Mouse (Mus musculus) lung, postnatal 36 days (tissue): ENCODE results near the gene Slc47a2.

ENCODE experiments used
- DNase-seq: peaks from one replicate; pipeline ENCODE4 v3.0.0; 2022; ENCODE audit warnings: mixed read lengths

Slc47a2 gene

DNA sequence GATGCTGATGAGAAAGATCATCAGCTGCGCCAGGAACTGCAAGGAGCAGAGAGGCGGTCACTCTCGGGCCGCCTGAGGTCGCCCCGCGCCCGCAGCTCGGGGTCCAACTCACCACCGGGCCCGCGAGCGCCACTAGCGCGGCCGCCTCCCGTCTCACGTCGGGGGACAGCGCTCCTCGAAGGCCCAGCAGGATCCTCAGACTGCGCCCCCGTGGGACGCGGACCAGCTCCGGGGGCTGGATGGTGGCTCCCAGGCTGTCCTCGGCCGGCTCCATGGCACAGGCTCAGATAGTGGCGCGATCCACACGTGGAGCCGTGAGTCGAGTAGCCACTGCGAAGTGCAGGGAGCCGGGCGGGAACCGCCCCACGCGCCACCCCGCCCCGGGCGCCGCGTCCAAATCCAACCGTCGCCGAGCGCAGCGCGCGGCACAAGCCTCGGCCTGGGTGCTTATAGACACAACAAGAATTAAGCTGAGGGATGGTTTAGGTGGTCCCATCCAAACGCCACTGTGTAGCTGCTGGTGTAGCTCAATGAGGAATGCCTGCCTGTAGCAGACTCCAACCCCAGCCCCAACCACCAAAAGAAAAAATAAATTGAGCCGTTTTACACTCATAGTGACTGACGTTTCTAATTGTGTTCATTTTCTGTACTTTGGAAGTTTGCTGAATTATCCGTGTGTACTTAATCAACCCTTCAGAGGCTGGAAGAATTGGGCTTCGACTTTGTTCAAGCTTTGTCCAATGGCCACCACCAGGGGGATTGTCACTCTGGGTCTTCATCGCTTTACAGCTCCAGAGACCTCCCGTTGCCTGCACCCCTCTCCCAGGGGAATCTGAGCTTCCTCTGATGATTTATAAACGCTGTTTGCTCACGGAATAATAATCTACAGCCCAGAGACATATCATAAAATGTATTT, at the start of gene Slc47a2:
TSS of gene Slc47a2 (minus strand) at position 356 of the 916 bp plus-strand sequence.
- peak; percentile 40 for DNase-seq

DNA sequence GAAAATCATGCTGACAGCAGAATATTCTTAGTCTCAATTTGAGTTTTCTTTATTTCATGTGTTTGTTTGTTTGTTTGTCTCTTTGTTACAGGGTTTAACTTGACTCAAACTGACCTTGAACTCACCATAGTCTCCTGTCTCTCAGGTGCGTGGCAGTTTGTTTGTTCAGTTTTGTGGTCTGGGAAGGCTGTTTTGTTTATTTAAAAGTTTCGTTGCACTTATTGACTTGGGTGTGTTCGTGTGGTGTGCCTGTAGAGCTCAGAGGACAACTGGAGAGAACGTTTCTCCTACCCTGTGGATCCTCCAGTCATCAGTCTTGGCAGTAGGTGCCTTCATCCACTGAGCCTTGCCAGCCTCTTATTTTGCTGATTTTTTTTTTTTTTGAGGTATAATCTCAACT, 46.3 kb upstream of the Slc47a2 start:
- no peak for DNase-seq

DNA sequence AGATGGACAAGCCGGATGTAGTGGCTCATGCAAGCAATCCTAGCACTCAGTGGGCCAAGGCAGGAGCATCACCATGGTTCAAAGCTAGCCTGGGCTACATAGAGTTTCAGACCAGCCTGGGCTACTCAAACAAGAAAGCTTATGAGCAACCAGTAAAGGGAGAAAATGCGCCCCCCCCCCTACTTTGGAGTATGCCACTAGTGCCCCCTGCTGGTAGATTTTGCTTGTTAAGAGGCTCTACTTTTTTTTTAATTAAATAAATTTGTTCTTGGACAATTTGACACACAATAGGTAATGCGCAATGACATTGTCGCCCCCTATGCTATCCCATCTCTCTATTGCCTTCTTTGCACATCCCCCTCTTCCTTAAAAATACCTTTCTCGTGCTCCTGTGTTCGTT, 45.4 kb upstream of the Slc47a2 start:
- peak; percentile 73 for DNase-seq

DNA sequence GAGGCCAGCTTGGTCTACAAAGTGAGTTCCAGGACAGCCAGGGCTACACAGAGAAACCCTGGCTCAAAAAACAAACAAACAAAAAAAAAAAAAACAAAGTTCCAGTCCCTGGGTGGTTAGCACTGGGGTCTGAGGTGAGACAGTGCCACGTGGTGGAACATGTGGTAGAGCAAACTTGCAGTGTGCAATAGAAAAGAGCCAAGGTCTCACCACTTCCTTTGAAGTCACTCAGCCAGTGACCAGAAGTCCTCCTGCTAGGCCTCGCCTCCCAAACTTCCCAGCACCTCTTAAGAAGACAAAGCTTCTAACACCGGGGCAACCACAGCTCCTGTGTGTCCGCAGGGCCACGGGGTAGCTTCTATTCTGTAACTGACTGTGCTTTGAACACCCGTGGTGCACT, 44.6 kb upstream of the Slc47a2 start:
- no peak for DNase-seq

DNA sequence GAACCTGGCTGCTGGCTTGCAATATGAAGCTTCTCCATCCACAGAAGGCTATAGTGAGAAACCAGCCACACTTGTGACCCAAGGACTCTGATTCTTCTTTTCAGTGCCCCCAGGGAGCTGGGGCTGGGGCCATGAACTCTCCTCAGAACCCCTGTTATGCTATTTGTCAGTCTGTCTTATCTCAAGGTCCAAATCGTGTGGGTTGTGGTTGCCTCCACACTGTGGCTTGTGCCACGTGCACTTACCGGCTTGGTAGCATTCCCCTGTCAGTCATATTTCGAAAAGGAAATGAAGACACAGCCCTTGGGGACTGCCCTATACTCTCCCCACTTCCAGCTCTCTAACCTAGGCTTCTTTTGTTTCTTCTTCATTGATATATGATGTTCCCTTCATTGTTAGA, 43.1 kb upstream of the Slc47a2 start:
- no peak for DNase-seq

DNA sequence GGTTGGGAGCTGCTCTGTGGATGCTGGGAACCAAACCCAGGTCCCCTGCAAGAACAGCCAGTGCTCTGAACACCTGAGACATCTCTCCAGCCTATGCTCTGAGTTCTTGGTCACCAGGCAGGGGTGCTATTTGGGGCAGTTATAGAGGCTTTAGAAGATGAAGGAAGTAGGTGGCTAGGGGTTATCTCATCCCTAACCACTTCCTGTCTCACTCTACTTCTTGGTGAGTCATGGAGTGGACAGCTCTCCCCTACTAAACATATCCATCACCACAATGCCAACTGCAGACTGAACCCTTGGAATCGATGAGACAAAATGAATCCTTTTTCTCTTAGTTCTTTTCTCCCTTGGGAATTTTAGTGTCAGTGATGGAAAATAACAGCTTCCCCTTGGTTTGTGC, 38.6 kb upstream of the Slc47a2 start:
- DNase-seq = no peak

DNA sequence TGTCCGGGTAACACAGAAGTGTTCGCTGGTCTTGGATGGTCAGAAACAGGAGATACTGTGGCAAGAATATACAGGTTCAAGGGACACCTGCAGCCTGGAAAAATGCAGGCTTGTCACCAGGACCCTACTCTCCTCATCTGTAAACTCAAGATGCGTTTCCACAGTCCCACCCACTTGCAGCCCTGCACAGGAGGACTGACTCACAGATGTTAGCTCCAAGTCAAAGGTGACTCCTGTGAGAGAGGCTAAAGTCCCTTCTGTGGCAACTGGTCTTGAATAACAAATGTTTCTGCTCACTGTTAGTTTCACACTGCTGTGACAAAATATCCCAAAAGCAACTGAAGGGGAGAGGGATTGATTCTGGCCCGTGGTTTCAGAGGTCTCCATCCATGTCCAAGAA, 36.0 kb upstream of the Slc47a2 start:
- no peak for DNase-seq

DNA sequence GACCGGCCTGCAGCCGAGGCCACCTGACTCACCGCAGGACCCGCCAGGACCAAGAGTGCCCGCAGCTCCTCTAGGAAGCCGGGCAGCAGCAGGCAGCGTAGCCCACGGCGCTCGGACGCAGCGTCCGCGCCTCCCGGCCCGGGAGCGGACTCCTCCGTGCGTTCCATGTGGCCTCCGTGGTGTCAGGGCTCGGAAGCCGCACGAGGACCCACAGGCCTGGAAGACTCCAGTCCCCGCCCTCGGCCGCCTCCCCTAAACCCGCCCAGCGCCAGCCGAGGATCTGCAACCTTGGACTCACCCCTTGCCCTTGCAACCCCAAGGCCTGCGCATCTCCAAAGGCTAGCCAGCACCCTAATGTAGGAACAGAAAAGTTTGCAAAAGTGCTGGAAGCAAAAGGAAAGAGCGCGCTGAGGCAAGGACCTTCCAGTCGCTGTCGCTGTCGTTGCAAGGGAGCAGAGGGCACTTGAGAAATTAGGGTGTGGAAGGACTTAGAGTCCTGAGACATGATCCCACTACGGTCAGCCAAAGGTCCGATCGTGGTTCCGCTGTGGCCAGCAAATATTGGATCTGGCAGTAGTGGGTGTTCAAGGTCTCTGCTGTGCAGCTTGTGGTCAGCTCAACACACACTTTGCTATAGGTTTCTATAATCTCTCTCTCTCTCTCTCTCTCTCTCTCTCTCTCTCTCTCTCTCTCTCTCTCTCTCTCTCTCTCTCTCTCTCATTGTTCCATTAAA, 35.4 kb upstream of the Slc47a2 start, which contains the start of gene Slc47a1:
TSS of gene Slc47a1 (minus strand) at position 465 of the 733 bp plus-strand sequence.
- DNase-seq = peak; percentile 27

DNA sequence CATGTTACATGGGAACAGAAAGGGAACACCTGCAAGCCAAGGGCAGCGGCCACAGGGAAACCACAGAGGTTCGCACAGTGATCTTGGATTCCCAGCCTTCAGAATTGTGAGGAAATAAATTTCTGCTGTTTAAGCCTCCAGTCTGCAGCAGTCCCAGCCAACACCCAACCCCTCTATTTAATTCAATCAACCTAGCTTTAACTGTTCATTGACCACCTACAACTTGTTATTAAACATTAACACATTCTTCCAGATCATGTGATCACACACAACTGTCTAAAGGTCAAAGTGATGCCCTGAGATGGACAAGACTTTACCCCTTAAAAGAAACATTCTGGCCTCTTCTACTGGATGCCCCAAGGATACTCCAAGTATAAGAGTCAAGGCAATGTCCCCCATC, 26.0 kb upstream of the Slc47a2 start:
- DNase-seq = no peak

DNA sequence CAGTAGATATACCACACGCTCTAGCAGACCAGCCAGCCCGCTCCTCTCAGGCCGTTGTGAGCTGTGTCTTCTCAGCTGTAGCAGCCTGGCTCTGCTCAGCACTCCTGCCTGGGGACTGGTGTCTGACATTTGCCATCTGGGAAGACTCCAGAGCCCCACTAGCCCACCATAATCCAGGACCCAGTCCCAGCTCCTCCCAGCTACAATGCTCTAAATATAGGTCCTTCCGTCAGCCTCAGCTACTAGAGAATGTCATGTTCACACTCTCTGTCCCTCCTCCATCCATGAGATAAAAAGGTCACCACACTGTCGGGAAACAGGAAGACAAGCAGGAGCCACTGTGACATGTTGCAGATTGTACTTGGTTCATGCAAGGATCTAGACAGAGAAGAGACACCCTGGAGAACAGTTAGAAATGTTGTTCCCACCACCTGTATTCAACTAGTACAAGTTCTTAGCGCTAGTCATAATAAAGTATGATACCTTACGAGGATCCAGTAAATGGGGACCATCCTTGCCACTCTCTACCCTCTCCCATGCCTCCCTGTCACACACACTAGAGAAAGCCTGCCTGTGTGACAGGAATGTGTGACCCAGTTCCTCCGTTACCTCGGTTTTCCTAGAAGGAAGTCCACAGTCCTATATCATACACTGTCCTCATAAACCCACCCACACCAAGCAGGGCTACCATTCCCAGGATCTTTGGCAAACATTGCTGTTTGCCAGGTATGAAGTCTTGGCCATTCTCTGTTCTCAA, 24.0 kb upstream of the Slc47a2 start:
- DNase-seq = no peak

DNA sequence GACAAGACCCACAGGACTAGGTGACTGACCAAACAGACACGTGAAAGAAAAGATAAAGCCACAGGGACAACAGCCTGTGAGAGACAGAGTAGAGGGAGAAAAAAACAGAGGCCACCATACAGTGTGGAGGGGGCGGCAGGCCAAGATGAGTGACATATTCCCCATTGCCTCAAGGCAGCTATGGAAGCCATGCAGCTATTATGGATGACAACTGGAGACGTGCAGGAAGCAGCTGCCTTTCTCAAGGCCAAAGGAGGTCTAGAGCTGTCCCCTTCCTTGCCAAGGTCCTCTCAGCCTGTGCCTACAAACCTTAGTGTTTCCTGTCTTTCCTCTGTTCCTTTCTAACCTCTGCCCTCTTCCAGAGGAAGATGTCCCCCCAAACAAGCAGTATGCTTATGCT, 23.3 kb upstream of the Slc47a2 start:
- DNase-seq = no peak

DNA sequence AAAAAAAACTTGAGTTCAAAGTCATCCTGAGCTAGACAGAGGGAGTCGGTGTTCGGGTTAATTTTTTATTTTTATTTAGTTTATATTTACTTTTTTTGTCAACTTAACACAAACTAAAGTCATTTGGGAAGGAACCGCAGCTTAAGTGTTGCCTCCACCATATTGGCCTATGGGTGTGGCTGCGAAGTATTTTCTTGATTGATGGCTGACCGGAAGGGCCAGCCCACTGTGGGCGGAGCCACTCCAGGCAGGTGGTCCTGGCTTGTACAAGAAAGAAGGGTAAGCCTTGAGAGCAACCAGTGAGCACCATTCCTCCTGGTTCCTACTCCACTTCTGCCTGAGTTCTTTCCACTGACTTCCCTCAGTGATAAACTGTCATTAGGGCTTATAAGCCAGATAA, 21.4 kb upstream of the Slc47a2 start:
- DNase-seq = no peak

DNA sequence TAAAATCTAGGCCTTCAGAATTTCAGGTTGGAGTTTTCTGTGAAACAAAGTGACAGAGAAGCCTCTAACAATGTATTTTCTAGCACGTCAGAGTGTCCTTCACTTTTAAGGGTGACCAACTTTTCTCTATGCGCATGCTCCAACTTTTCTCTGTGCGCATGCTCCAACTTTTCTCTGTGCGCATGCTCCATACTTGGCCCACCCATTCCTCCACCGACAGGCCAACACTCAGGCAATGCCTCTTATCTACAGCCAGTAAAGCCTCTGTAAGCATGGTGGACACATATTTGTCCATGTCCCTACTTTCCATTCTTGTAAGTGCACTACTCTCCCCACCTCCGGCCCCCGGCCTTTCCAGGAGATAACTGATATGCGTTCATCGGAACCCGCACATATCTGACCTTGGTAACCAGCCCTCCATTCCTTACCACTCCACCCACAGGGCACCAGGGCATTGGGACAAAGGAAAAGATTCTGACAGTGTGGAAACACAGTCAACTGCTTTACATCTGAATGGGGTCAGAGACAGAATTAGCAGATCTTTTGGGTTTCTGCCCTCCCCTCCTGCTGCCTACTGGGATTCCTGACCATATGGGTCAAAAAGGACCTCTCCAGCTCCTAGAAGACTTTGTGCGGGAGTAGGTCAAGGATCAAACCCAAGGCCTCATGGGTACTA, 19.0 kb upstream of the Slc47a2 start:
- DNase-seq = no peak

DNA sequence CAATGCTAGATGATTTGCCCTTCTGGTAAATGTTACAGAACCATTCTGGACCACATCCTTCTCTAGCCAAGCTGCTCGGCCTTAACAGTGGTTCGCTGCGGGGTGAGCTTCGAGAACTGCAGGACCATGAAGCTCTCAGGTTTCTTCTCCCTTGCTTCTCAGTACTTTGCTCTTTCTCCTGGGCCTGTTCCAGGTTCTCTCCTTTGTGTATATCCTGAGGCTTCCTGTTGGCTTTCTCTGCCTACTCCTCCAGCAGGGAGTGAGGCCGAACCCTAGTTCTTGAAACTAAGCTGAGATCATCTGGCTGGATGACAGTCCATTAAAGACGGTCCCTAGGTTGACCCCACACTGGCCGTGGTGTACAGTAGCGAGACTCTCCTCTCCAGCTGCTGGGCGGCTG, 13.9 kb upstream of the Slc47a2 start:
- no peak for DNase-seq

DNA sequence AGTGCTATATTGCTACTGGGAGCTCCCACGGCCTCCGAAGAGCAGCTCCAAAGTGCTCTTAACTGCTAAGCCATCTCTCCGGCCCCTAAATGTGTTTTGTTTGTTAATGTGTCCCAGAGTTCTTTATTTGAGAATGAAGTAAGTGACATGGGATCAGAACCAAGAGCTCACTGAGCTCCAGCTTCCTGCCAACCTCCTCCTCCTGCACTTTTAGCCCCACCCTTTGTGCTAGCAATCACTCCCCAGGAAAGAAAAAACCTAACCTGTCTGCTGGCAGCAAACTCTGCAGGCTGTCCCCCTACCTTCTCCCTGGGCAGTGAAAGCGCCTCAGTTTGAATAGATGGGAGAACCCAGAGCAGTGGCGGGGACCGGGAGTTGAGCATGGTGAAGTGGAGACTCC, 13.5 kb upstream of the Slc47a2 start:
- DNase-seq = no peak

DNA sequence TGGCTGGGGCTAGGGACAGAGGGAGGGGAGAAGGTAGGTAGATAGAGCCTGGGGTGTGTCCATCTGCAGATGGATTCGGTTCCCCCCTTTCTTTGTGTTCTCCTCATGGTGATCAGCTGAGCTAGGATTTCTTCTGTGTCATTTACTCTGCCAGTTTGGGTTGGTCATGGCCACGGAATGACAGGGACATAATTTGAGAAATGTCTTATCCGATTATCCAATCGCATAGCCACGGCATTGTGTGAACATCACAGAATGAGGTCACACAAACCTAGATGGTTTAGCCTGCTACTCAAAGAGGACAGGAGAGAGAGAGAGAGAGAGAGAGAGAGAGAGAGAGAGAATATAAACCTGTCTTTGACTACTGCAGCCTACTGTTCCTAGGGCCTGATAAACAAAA, 12.7 kb upstream of the Slc47a2 start:
- DNase-seq = no peak

DNA sequence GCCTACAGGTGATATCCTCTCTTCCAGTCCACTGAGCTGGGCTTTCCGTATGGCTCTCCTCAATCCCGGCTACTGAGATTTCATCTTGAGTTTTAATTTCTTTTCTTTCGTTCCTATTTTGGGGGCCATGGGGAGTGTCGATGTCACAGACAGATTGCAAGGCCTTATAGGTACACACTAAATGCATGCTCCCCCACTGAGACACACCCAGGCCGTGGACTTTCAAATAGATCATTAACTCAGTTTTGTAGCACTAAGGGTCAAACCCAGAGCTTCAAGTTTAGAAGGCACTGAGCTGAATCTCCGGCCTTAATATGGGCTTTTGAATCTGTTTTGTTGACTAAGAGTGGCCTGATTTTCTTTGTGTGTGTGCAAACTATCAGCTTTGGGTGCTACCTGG, 11.7 kb upstream of the Slc47a2 start:
- DNase-seq = no peak

DNA sequence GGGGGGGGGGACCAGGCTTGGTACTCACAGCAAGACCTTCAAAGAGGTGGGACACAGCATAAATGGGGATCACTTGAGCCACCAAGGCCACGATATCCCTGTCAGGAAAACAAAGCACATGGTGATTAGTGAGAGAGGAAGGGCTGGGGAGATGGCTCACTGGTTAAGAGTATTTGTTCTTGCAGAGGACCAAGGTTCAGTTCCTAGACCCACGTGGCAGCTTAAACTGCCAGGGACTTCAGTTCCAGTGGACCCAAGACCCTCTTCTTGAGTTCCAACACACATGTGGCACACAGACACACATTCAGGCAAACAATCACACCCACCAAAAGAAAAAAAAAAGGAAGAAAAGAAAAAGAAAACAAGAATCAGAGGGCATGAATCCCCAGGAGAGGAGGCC, 10.4 kb upstream of the Slc47a2 start:
- DNase-seq = no peak

DNA sequence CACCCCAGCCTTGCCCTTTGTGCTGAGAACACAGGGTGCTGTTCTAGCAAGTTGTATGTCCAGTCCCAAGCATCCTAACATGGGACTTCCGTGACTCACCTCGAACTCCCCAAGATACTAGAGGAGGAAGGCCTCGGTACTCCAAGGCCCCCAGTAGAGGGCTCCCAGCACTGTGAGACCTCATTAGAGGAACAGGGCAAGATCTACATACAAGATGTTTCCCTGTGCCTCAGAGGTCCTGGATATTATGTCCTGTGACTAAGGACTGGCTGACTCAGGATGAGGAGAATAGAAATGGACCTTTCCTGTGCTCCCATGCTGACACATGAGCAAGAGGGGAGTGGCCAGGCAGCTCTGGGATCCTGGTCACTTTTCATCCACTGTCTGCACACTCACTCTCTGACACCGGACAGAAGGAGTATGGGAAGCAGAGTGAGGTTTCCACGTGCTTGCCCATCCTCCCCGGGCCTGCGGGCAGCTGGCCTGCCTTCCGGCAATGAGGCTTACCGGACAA, 9.5 kb upstream of the Slc47a2 start:
- DNase-seq = no peak

DNA sequence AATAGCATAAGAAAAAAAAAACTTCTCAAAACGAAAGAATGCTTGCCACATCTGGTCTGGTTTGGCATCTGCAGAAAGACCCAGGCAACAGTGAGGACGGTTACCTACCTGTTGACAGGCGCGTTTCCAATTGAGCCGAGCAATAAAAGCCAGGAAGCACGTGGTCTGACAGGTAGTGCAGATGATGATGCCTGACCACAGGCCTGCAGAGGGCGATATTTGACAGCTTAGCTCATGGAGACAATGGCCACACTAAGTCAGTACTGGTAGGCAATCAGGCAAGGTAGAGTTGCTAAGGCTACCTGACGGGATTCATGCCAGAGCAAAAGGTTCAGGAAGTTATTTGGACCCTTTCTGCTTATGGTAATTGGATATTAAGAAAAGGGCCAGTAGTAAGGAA, 6.7 kb upstream of the Slc47a2 start:
- peak; percentile 95 for DNase-seq

DNA sequence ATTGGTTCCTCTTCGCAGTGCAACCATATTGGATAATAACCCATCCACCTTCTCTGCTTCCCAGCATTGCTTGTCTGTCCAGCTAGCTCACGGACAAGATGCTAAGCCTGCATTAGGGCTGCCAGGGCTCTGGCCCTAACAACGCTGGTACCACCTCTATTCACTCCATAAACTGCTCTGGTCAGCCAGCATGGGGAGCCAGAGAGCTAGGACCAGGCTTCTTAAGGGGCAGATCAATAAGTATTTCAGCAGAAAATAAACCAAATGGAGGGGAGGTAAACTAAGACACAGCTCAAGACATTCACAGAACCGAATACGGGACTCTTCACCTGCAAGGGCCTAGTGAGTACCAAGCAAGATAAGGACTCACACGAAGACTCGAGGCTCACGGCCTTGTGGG, 3.5 kb upstream of the Slc47a2 start:
- no peak for DNase-seq

DNA sequence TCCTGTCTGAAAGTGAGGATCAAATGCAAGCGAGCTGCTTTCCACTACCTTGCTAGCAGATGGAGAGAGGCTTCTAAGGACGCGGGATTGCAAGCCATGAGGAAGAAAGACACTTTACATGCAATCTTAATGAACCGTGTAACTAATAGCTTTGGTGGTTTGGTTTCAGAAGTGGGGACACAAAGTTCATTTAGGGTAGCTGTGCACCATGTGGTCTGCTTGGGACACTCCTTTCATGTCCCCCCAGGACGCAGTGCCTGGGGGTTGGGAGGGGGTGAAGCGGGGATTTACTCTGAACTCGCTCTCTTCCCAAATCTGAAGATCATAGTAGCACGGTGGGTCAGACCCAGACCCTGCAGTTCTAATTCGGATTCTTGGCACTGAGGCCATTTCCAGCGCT, 689 bp downstream of the Slc47a2 start:
- DNase-seq = no peak

DNA sequence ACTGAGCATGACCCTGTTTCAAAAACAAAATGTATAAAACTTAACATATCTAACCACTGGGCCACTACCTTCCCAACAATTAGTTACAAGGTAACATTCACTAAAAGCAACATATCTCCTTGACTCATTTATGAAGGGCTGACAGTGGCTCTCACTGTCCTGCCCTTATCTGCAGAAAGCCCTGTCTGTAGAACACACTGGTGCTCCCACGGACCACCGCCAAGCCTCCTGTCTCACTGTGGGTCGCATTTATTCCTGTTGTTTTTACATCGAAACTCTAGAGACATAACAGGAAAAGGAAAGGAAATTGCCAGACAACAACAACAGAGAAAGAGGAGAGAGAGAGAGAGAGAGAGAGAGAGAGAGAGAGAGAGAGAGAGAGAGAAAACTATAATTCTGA, 1.4 kb downstream of the Slc47a2 start:
- DNase-seq = no peak
